Mouse (Mus musculus) myocyte (in vitro differentiated cells): ENCODE measurements around the gene Mcl1.

Experiments
- E2F4 ChIP-seq: IDR thresholded peaks from one replicate; pipeline ENCODE4 v1.6.1; 2011; ENCODE audit warnings: mild to moderate bottlenecking, control low read depth, moderate library complexity; ENCODE audit not compliant: insufficient read depth
- MAX ChIP-seq: IDR thresholded peaks from one replicate; pipeline ENCODE4 v1.6.1; 2011; ENCODE audit warnings: low read depth, mild to moderate bottlenecking, control low read depth
- POLR2A ChIP-seq: IDR thresholded peaks from one replicate; pipeline ENCODE4 v1.6.1; 2011; ENCODE audit warnings: low read depth, mild to moderate bottlenecking, control low read depth, moderate library complexity; ENCODE audit not compliant: insufficient read length
- POLR2AphosphoS2 ChIP-seq: IDR thresholded peaks from one replicate; pipeline ENCODE4 v1.6.1; 2011; ENCODE audit warnings: low read depth, control low read depth; ENCODE audit not compliant: insufficient read length
- USF1 ChIP-seq: IDR thresholded peaks from one replicate; pipeline ENCODE4 v1.6.1; 2011; ENCODE audit warnings: low read depth, mild to moderate bottlenecking, control low read depth, moderate library complexity

GRCm38 (mm10) chr3:95669309-95669665, 10.7 kb downstream of the Mcl1 start:
- TF ChIP-seq POLR2A (no peak), MAX (no peak), E2F4 (no peak), USF1 (no peak), POLR2AphosphoS2 (no peak)
